Mouse (Mus musculus) B cell, adult 2 months (primary cell): ENCODE data around the gene Chst12.
"Not testable (repeated sequence)": the region's sequence is repeated elsewhere in the genome, so short reads cannot be mapped to it uniquely, and the experiment has no call there.

ENCODE experiments used
- DNase-seq, 2 experiments: peaks; one replicate each; pipeline ENCODE4 v3.0.0; 2022

Gene Chst12

GRCm38 (mm10) chr5:140505208-140505780, at the start of gene Chst12:
Gene Chst12, plus strand, starts transcription at chr5:140505550.
- DNase-seq, result peak; percentile 99

GRCm38 (mm10) chr5:140461476-140461875, 43.9 kb upstream of the Chst12 start:
- no peak for DNase-seq

GRCm38 (mm10) chr5:140463151-140463550, 42.2 kb upstream of the Chst12 start:
- not testable (repeated sequence) for DNase-seq

GRCm38 (mm10) chr5:140464943-140465342, 40.4 kb upstream of the Chst12 start:
- no peak for DNase-seq

GRCm38 (mm10) chr5:140472336-140472735, 33.0 kb upstream of the Chst12 start:
- peak; percentile 53 to 55 for DNase-seq

GRCm38 (mm10) chr5:140481458-140481857, 23.9 kb upstream of the Chst12 start:
- DNase-seq, result no peak

- DNase-seq, result no peak
Observed at GRCm38 (mm10) chr5:140491142-140491541, 14.2 kb upstream of the Chst12 start.

- DNase-seq, result no peak
Observed at GRCm38 (mm10) chr5:140492684-140493233, 12.6 kb upstream of the Chst12 start.

GRCm38 (mm10) chr5:140498176-140498575, 7.2 kb upstream of the Chst12 start:
- no peak for DNase-seq

GRCm38 (mm10) chr5:140500736-140501135, 4.6 kb upstream of the Chst12 start:
- DNase-seq, result no peak

- DNase-seq, result peak; percentile 60 to 63
Observed at GRCm38 (mm10) chr5:140501982-140502836, 3.1 kb upstream of the Chst12 start.

- DNase-seq, result not testable (repeated sequence)
Observed at GRCm38 (mm10) chr5:140502925-140503324, 2.4 kb upstream of the Chst12 start.

GRCm38 (mm10) chr5:140506096-140506794, 895 bp downstream of the Chst12 start:
- DNase-seq, result no peak

GRCm38 (mm10) chr5:140507466-140508208, 2.3 kb downstream of the Chst12 start:
- DNase-seq, result peak; percentile 19 to 35

GRCm38 (mm10) chr5:140508686-140509085, 3.3 kb downstream of the Chst12 start:
- peak; percentile 40 to 42 for DNase-seq

GRCm38 (mm10) chr5:140509204-140509603, 3.9 kb downstream of the Chst12 start:
- peak; percentile 37 to 41 for DNase-seq

- no peak for DNase-seq
Observed at GRCm38 (mm10) chr5:140510012-140511000, 5.0 kb downstream of the Chst12 start.

- peak; percentile 63 to 68 for DNase-seq
Observed at GRCm38 (mm10) chr5:140513921-140514320, 8.6 kb downstream of the Chst12 start.

GRCm38 (mm10) chr5:140514799-140515486, 9.6 kb downstream of the Chst12 start:
- DNase-seq, result no peak

- DNase-seq, result no peak
Observed at GRCm38 (mm10) chr5:140517159-140517920, 12.0 kb downstream of the Chst12 start.
